Mouse (Mus musculus) liver, embryonic 18 days (tissue): Measurements from ENCODE around the gene D430019H16Rik. TPM values are rescaled to one million over a fixed set of nuclear protein-coding genes. Genes with fewer than 3 reads are reported as not detected.

Experiments used
- polyA plus RNA-seq: library from polyadenylated mRNA; depleted of rRNA; stranded (reverse); fragments of >200 nt; gene quantifications from 2 replicates; pipeline ENCODE4 v1.2.3, GENCODE M21; 2012; rRNA removed

Gene D430019H16Rik
- polyA plus RNA-seq: 0.31 and 0.32 TPM in 2 replicates

DNA sequence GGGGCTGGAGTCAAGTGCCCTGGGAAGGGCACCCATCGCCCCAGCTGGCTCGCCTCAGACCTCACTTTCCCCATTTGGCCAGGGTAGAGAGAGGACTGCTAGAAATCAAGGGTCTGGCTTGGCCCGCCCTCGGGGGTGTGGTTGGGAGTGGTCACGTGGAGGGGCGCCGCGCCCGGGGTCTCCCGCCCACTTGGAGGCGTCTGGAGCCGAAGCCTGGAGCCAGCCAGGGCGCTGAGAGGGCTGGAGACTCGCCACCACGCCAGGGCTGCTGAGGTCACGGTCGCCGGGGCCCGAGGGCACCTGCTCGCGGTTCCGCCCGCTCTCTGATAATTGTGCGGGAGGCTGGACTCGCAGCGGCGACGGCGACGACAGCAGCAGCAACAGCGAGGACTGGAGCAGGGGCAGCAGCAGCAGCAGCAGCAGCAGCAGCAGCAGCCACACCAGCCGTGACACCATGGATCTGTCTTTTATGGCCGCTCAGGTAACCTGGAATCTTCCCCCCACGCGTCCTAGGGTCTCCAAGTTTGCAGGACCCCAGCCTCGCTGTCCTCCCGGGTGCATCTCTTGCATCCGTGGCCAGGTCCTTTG, at the start of gene D430019H16Rik:
TSS of gene D430019H16Rik (plus strand) at position 187 of the 588 bp plus-strand sequence.

Other genes starting within 250 kb of the D430019H16Rik start
- not detected in 2 replicates for gene Tcl1, start 231.1 kb upstream of the D430019H16Rik start, polyA plus RNA-seq
- gene Tunar, start 120.0 kb upstream of the D430019H16Rik start, polyA plus RNA-seq: not detected in 2 replicates
- gene Bdkrb2, start 109.4 kb downstream of the D430019H16Rik start, polyA plus RNA-seq: 0.02 TPM in 2 replicates
- not detected in 2 replicates for gene Bdkrb1, start 149.2 kb downstream of the D430019H16Rik start, polyA plus RNA-seq
- 6.3 and 6.4 TPM in 2 replicates for gene Gskip, start 231.0 kb downstream of the D430019H16Rik start, polyA plus RNA-seq
- gene Atg2b, start 231.4 kb downstream of the D430019H16Rik start, polyA plus RNA-seq: 9.9 and 13.2 TPM in 2 replicates